Mouse (Mus musculus): ENCODE measurements at regions not wholly inside any gene's neighbourhood (a gene's known extent, or its start where the extent isn't known, plus 50 kb on each side); places are given as distances from the start of the nearest gene placed in this dataset.

GRCm38 (mm10) chr6:107797845-107798244, 267.0 kb upstream of the Setmar start:
- no peak for DNase-seq (ENCODE audit: low read depth, low spot score)

- DNase-seq (ENCODE audit: low read depth, low spot score), result no peak
Measured at GRCm38 (mm10) chr6:107803056-107803455, 261.8 kb upstream of the Setmar start.
